Mouse (Mus musculus) hindbrain, embryonic 13.5 days (tissue): ENCODE data around the gene Calml3. TPM values are rescaled to one million over a fixed set of nuclear protein-coding genes. Genes with fewer than 3 reads are reported as not detected.
"Not testable (repeated sequence)": the region's sequence is repeated elsewhere in the genome, so short reads cannot be mapped to it uniquely, and the experiment has no call there.

ENCODE experiments used
- ATAC-seq: fragments of 200-750 bp; cut with Nextera tagmentation; 2 replicates; pipeline ENCODE4 v1.8.0; 2017; ENCODE audit warnings: moderate TSS enrichment; ENCODE audit not compliant: low FRiP score
- H3K27ac ChIP-seq: fragments of 300-500 bp; sonication (generic); 2 replicates; pipeline ENCODE4 v1.5.1; 2015; ENCODE audit warnings: inconsistent platforms, mild to moderate bottlenecking, moderate library complexity
- H3K27me3 ChIP-seq: fragments of 300-500 bp; sonication (generic); 2 replicates; pipeline ENCODE4 v1.6.1; 2015; ENCODE audit warnings: mild to moderate bottlenecking, inconsistent platforms
- H3K36me3 ChIP-seq: fragments of 300-500 bp; sonication (generic); 2 replicates; pipeline ENCODE4 v1.6.1; 2015; ENCODE audit warnings: mild to moderate bottlenecking, inconsistent platforms
- H3K4me1 ChIP-seq: fragments of 300-500 bp; sonication (generic); replicated peaks from 2 replicates; pipeline ENCODE4 v1.6.1; 2015; ENCODE audit warnings: inconsistent platforms
- H3K4me2 ChIP-seq: fragments of 300-500 bp; sonication (generic); 2 replicates; pipeline ENCODE4 v1.6.1; 2015; ENCODE audit warnings: inconsistent platforms, mild to moderate bottlenecking, moderate library complexity
- H3K4me3 ChIP-seq: fragments of 300-500 bp; sonication (generic); 2 replicates; pipeline ENCODE4 v1.5.1; 2015; ENCODE audit warnings: mild to moderate bottlenecking, inconsistent platforms
- H3K9ac ChIP-seq: fragments of 300-500 bp; sonication (generic); 2 replicates; pipeline ENCODE4 v1.6.1; 2015; ENCODE audit warnings: mild to moderate bottlenecking, inconsistent platforms
- H3K9me3 ChIP-seq: fragments of 300-500 bp; sonication (generic); 2 replicates; pipeline ENCODE4 v1.6.1; 2016; ENCODE audit warnings: inconsistent platforms
- WGBS: fragments of 180-500 bp; shearing (Covaris S2); methylation state at CpG from one replicate; pipeline ENCODE4 v1.1.7; 2015; 5-methylcytosine and 5-hydroxymethylcytosine counted together
- polyA plus RNA-seq: library from polyadenylated mRNA; unstranded; fragments of >200 nt; fragmentation: Nextera tagmentation; extraction: Ambion mirVana; gene quantifications from 2 replicates; pipeline ENCODE4 v1.2.1, GENCODE M21; 2015

Gene Calml3
- not detected in 2 replicates for polyA plus RNA-seq

GRCm38 (mm10) chr13:3804186-3804585 is at the start of gene Calml3:
Gene Calml3 (minus strand): TSS chr13:3804316.
- no peak within 1 kb of the TSS for H3K27ac ChIP-seq
- no peak for ATAC-seq
- no peak within 1 kb of the TSS for H3K4me2 ChIP-seq
- H3K4me1 ChIP-seq = no peaks in the 10 kb centered on the region
- no peaks in the 10 kb centered on the region for H3K27me3 ChIP-seq
- H3K4me3 ChIP-seq = no peak within 1 kb of the TSS
- WGBS = 93% methylated on average over 13 of the region's 13 CpGs
- no peak within 1 kb of the TSS for H3K9ac ChIP-seq
- no peaks in the 10 kb centered on the region for H3K9me3 ChIP-seq
- H3K36me3 ChIP-seq = no peaks in the 10 kb centered on the region

GRCm38 (mm10) chr13:3850330-3850729 is 46.2 kb upstream of the Calml3 start:
- WGBS = 91% methylated on average over 1 of the region's 1 CpGs
- H3K4me3 ChIP-seq = no peak overlapping the region
- no peak overlapping the region for H3K4me2 ChIP-seq

GRCm38 (mm10) chr13:3840662-3841061 is 36.5 kb upstream of the Calml3 start:
- not testable (repeated sequence) for H3K36me3 ChIP-seq, H3K4me1 ChIP-seq, H3K27me3 ChIP-seq, ATAC-seq, H3K9me3 ChIP-seq, H3K9ac ChIP-seq, H3K4me3 ChIP-seq, H3K27ac ChIP-seq, H3K4me2 ChIP-seq

More at GRCm38 (mm10) chr13:3850330-3850729, 46.2 kb upstream of the Calml3 start:
- H3K36me3 ChIP-seq = no peaks in the 10 kb centered on the region
- no peak overlapping the region for H3K27ac ChIP-seq
- H3K9me3 ChIP-seq = no peaks in the 10 kb centered on the region
- no peaks in the 10 kb centered on the region for H3K27me3 ChIP-seq
- no peaks in the 10 kb centered on the region for H3K4me1 ChIP-seq
- no peak overlapping the region for H3K9ac ChIP-seq
- no peak for ATAC-seq

- H3K4me2 ChIP-seq, H3K27me3 ChIP-seq, H3K27ac ChIP-seq, H3K9me3 ChIP-seq, ATAC-seq, H3K4me3 ChIP-seq, H3K9ac ChIP-seq, H3K4me1 ChIP-seq, H3K36me3 ChIP-seq: not testable (repeated sequence)
Observed at GRCm38 (mm10) chr13:3837312-3837807, 33.2 kb upstream of the Calml3 start, which contains the start of gene Calm4. Gene Calm4 (plus strand): TSS chr13:3837757.

GRCm38 (mm10) chr13:3833644-3834043 is 29.5 kb upstream of the Calml3 start:
- not testable (repeated sequence) for H3K4me2 ChIP-seq, H3K36me3 ChIP-seq, H3K4me1 ChIP-seq, H3K4me3 ChIP-seq, H3K9me3 ChIP-seq, H3K27ac ChIP-seq, ATAC-seq, H3K27me3 ChIP-seq, H3K9ac ChIP-seq

GRCm38 (mm10) chr13:3832450-3832849 is 28.3 kb upstream of the Calml3 start:
- H3K27ac ChIP-seq = no peak overlapping the region
- H3K9me3 ChIP-seq = no peaks in the 10 kb centered on the region
- no peak for ATAC-seq
- no peaks in the 10 kb centered on the region for H3K4me1 ChIP-seq
- no peak overlapping the region for H3K4me2 ChIP-seq
- no peak overlapping the region for H3K9ac ChIP-seq
- H3K36me3 ChIP-seq = no peaks in the 10 kb centered on the region
- WGBS = 67% methylated on average over 2 of the region's 2 CpGs
- H3K27me3 ChIP-seq = no peaks in the 10 kb centered on the region
- H3K4me3 ChIP-seq = no peak overlapping the region

- Histone ChIP-seq H3K27me3 (no peaks in the 10 kb centered on the region), H3K4me1 (no peaks in the 10 kb centered on the region), H3K9ac (no peak overlapping the region), H3K9me3 (no peaks in the 10 kb centered on the region), H3K4me2 (no peak overlapping the region), H3K27ac (no peak overlapping the region), H3K4me3 (no peak overlapping the region), H3K36me3 (no peaks in the 10 kb centered on the region)
- no peak for ATAC-seq
- WGBS = 69% methylated on average over 1 of the region's 1 CpGs
Observed at GRCm38 (mm10) chr13:3831994-3832393, 27.9 kb upstream of the Calml3 start.

GRCm38 (mm10) chr13:3831546-3831945 is 27.4 kb upstream of the Calml3 start:
- no peaks in the 10 kb centered on the region for H3K4me1 ChIP-seq
- 86% methylated on average over 5 of the region's 5 CpGs for WGBS
- no peaks in the 10 kb centered on the region for H3K27me3 ChIP-seq
- no peak overlapping the region for H3K9ac ChIP-seq
- no peaks in the 10 kb centered on the region for H3K36me3 ChIP-seq
- H3K4me3 ChIP-seq = no peak overlapping the region
- H3K9me3 ChIP-seq = no peaks in the 10 kb centered on the region
- ATAC-seq = no peak
- H3K4me2 ChIP-seq = no peak overlapping the region
- H3K27ac ChIP-seq = no peak overlapping the region

GRCm38 (mm10) chr13:3825726-3826125 is 21.6 kb upstream of the Calml3 start:
- Histone ChIP-seq H3K27me3 (no peaks in the 10 kb centered on the region), H3K36me3 (no peaks in the 10 kb centered on the region), H3K4me2 (no peak overlapping the region), H3K9ac (no peak overlapping the region), H3K4me3 (no peak overlapping the region), H3K4me1 (no peaks in the 10 kb centered on the region), H3K27ac (no peak overlapping the region), H3K9me3 (no peaks in the 10 kb centered on the region)
- no peak for ATAC-seq

- Histone ChIP-seq H3K4me2 (no peak overlapping the region), H3K27ac (no peak overlapping the region), H3K27me3 (no peaks in the 10 kb centered on the region), H3K9me3 (no peaks in the 10 kb centered on the region), H3K36me3 (no peaks in the 10 kb centered on the region), H3K4me1 (no peaks in the 10 kb centered on the region), H3K9ac (no peak overlapping the region), H3K4me3 (no peak overlapping the region)
- no peak for ATAC-seq
- 57% methylated on average over 4 of the region's 4 CpGs for WGBS
Observed at GRCm38 (mm10) chr13:3822105-3822504, 18.0 kb upstream of the Calml3 start.

GRCm38 (mm10) chr13:3818740-3819076 is 14.6 kb upstream of the Calml3 start:
- H3K4me3 ChIP-seq = no peak overlapping the region

GRCm38 (mm10) chr13:3818012-3818739 is 14.1 kb upstream of the Calml3 start:
- Histone ChIP-seq H3K9me3 (no peaks in the 10 kb centered on the region), H3K4me2 (no peak overlapping the region), H3K27me3 (no peaks in the 10 kb centered on the region), H3K9ac (no peak overlapping the region), H3K4me1 (no peaks in the 10 kb centered on the region), H3K27ac (no peak overlapping the region), H3K36me3 (no peaks in the 10 kb centered on the region), H3K4me3 (no peak overlapping the region)
- ATAC-seq = no peak
- 82% methylated on average over 5 of the region's 5 CpGs for WGBS

More at GRCm38 (mm10) chr13:3818740-3819076, 14.6 kb upstream of the Calml3 start:
- H3K36me3 ChIP-seq = no peaks in the 10 kb centered on the region
- H3K4me2 ChIP-seq = no peak overlapping the region
- ATAC-seq = no peak
- H3K27me3 ChIP-seq = no peaks in the 10 kb centered on the region
- H3K9ac ChIP-seq = no peak overlapping the region
- WGBS = 91% methylated on average over 2 of the region's 2 CpGs
- no peaks in the 10 kb centered on the region for H3K4me1 ChIP-seq
- H3K9me3 ChIP-seq = no peaks in the 10 kb centered on the region
- H3K27ac ChIP-seq = no peak overlapping the region

GRCm38 (mm10) chr13:3807131-3807827 is 3.2 kb upstream of the Calml3 start:
- no peaks in the 10 kb centered on the region for H3K9me3 ChIP-seq
- H3K27ac ChIP-seq = no peak overlapping the region
- no peak for ATAC-seq
- no peaks in the 10 kb centered on the region for H3K36me3 ChIP-seq
- H3K4me3 ChIP-seq = no peak overlapping the region
- no peaks in the 10 kb centered on the region for H3K27me3 ChIP-seq
- no peak overlapping the region for H3K4me2 ChIP-seq
- 82% methylated on average over 7 of the region's 7 CpGs for WGBS
- no peak overlapping the region for H3K9ac ChIP-seq
- H3K4me1 ChIP-seq = no peaks in the 10 kb centered on the region
